Mouse (Mus musculus): Measurements from ENCODE around the gene B230217C12Rik.

DNA sequence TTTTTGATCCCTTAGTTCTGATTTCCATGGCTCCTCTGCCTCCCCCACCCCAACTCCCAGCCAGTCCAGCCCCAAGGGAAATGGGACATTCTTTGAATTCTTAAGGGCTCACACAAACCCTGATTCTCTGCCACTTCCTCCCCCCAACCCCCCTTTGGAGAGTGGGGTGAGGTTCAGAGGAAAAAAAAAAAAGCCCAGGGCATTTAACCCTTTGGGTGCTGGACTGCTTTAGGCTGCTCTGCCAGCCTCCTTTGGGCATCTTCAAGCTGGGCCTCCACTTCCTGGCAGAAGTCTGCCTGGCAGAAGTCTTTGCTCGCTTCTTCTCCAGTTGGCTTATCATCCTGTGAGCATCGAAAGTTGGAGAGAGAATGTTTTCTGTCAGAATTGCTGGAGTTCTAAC, 32.5 kb upstream of the B230217C12Rik start:
- TF ChIP-seq CTCF (IDR thresholded peaks at IDR 0.05; ENCODE audit: insufficient read depth, low read depth, low read length) (no peak), POLR2A (IDR thresholded peaks at IDR 0.05; ENCODE audit: insufficient read depth, low read depth, low read length) (no peak)

Data from olfactory bulb, adult 2 months (tissue).